Mouse (Mus musculus) brain, embryonic 14.5 days (tissue): ENCODE measurements at regions not wholly inside any gene's neighbourhood (a gene's known extent, or its start where the extent isn't known, plus 50 kb on each side); places are given as distances from the start of the nearest gene placed in this dataset.
"Not testable (repeated sequence)": the region's sequence is repeated elsewhere in the genome, so short reads cannot be mapped to it uniquely, and the experiment has no call there.

Source experiments
- DNase-seq: peaks from one replicate; pipeline ENCODE4 v3.0.0-alpha.2; 2011; ENCODE audit warnings: low read depth
- CTCF ChIP-seq: fragments of 200-500 bp; IDR thresholded peaks from 2 replicates; pipeline ENCODE4 v1.5.1; 2012; ENCODE audit warnings: inconsistent platforms, mild to moderate bottlenecking, moderate library complexity, borderline replicate concordance; ENCODE audit not compliant: insufficient read depth, insufficient read length; ENCODE audit errors: extremely low read depth
- POLR2A ChIP-seq: fragments of 200-500 bp; IDR thresholded peaks from 2 replicates; pipeline ENCODE4 v1.6.1; 2012; ENCODE audit warnings: mild to moderate bottlenecking, inconsistent platforms, borderline replicate concordance; ENCODE audit not compliant: poor library complexity, insufficient read depth, insufficient read length, severe bottlenecking; ENCODE audit errors: extremely low read depth

GRCm38 (mm10) chr8:68958701-68959100 is 250.1 kb upstream of the Zfp930 start:
- TF ChIP-seq CTCF (no peak), POLR2A (no peak)
- DNase-seq: no peak

DNA sequence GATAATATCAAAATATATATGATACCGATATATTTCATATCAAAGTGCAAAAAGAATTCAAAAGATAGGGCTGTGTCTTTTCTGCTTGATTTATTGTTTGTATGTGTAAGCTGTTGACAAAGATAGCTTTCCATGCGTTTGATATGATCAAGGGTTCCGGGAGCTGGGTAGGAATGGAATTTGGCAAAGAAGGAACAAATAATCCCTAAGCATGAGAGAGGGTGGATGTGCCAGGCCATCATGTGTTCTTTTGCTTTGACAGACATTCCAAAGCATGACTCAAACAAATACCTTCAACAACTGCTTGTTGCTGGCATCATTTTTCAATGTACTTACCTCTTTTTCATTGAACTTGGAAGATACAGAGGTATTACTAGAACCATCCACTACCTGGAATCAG is 246.9 kb upstream of the Zfp930 start:
- DNase-seq: no peak
- TF ChIP-seq CTCF (no peak), POLR2A (no peak)

- DNase-seq: peak; percentile 21
- no peak for TF ChIP-seq POLR2A
- no peak for TF ChIP-seq CTCF
Observed at GRCm38 (mm10) chr8:68975773-68976172, 233.1 kb upstream of the Zfp930 start.

- TF ChIP-seq CTCF (no peak), POLR2A (no peak)
- no peak for DNase-seq
Observed at GRCm38 (mm10) chr8:68977159-68977558, 231.7 kb upstream of the Zfp930 start.

GRCm38 (mm10) chr8:68983181-68983580 is 225.7 kb upstream of the Zfp930 start:
- not testable (repeated sequence) for DNase-seq

DNA sequence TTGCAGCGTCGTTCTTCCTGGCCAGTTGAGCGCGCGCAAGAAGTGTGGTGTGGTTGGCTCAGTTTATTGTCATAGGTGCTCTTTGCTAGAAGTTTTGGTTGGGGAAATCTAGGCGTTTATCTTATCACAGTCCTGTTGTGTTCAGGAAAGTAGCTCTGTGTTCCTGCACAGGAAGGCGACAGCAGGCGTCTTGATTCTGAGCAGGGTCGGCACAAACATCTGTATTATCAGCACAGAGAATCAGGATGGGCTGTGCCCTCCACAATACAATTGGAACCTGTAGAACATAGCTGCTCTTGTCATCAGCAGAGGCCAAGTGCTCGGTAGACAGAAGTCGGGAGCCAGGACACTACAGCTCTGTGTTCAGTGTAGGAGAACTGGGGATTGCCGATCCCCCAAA is 225.1 kb upstream of the Zfp930 start:
- no peak for TF ChIP-seq CTCF
- no peak for TF ChIP-seq POLR2A
- no peak for DNase-seq

DNA sequence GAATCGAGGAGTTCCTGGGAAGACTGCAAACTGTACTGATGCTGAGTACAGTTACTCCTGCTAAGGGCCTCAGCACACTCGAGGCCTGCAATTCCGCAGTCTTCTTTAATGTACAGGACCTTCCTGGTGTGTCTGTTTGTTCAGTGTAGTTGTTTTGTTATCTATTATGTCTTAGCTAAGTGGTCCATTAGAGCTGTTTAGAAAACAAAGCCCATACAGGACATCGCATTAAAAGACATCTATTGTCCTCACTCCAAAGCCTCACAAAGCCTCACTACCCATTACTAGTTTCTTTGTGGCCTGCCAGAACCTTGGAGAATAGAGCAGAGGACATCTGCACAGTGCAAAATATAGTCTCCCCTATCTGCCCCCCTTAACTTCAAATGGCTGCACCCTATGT is 224.4 kb upstream of the Zfp930 start:
- TF ChIP-seq CTCF (no peak), POLR2A (no peak)
- no peak for DNase-seq

DNA sequence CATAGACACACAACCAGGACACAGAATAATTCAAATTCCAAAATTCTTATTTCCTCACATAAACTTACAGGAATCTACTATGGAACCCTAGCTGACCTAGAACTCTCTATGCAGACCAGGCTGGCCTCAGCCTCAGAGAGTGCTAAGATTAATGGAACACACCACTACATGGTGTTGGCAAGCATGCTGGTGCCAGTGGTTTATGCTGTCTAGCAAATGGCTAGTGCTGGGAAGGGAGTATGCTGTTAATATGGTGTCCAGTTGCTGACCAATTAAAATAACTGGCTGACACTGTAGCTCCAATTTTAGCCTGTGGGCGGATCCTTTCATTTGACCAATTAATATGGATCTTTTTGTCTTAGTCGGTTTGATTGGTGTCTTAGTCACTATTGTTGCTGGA is 222.4 kb upstream of the Zfp930 start:
- DNase-seq: no peak
- TF ChIP-seq CTCF (no peak), POLR2A (no peak)
